Mouse (Mus musculus) hindbrain, embryonic 11.5 days (tissue): ENCODE data around the gene Ntn3. TPM values are rescaled to one million over a fixed set of nuclear protein-coding genes. Genes with fewer than 3 reads are reported as not detected.

Source experiments
- ATAC-seq: fragments of 200-750 bp; cut with Nextera tagmentation; 2 replicates; pipeline ENCODE4 v1.8.0; 2017; ENCODE audit warnings: mild to moderate bottlenecking, moderate TSS enrichment, moderate library complexity; ENCODE audit not compliant: low FRiP score
- DNase-seq: peaks from one replicate; pipeline ENCODE4 v3.0.0-alpha.2; 2015; ENCODE audit warnings: low spot score
- H3K27ac ChIP-seq: fragments of 300-500 bp; sonication (generic); 2 replicates; pipeline ENCODE4 v1.5.1; 2014; ENCODE audit warnings: mild to moderate bottlenecking, low read depth, low read length
- H3K27me3 ChIP-seq: fragments of 300-500 bp; sonication (generic); 2 replicates; pipeline ENCODE4 v1.6.1; 2014; ENCODE audit warnings: mild to moderate bottlenecking, low read length, moderate library complexity, mixed read lengths; ENCODE audit not compliant: control insufficient read depth, insufficient read depth
- H3K36me3 ChIP-seq: fragments of 300-500 bp; sonication (generic); 2 replicates; pipeline ENCODE4 v1.6.1; 2014; ENCODE audit warnings: mild to moderate bottlenecking, low read length, moderate library complexity, mixed read lengths; ENCODE audit not compliant: control insufficient read depth, insufficient read depth
- H3K4me1 ChIP-seq: fragments of 300-500 bp; sonication (generic); replicated peaks from 2 replicates; pipeline ENCODE4 v1.6.1; 2014; ENCODE audit warnings: low read length, mixed read lengths; ENCODE audit not compliant: control insufficient read depth, insufficient read depth
- H3K4me2 ChIP-seq: fragments of 300-500 bp; sonication (generic); replicated peaks from 2 replicates; pipeline ENCODE4 v1.6.1; 2014; ENCODE audit warnings: mild to moderate bottlenecking, low read depth, low read length
- H3K4me3 ChIP-seq: fragments of 300-500 bp; sonication (generic); 2 replicates; pipeline ENCODE4 v1.5.1; 2014; ENCODE audit warnings: low read depth, low read length
- H3K9ac ChIP-seq: fragments of 300-500 bp; sonication (generic); 2 replicates; pipeline ENCODE4 v1.6.1; 2014; ENCODE audit warnings: low read depth, low read length
- H3K9me3 ChIP-seq: fragments of 300-500 bp; sonication (generic); 2 replicates; pipeline ENCODE4 v1.6.1; 2016; ENCODE audit warnings: low read length; ENCODE audit not compliant: control insufficient read depth
- WGBS: fragments of 180-500 bp; shearing (Covaris S2); extraction: QIAGEN DNeasy Blood & Tissue Kit; methylation state at CpG from one replicate; pipeline ENCODE4 v1.1.7; 2014; 5-methylcytosine and 5-hydroxymethylcytosine counted together
- polyA plus RNA-seq: library from polyadenylated mRNA; unstranded; fragments of >200 nt; fragmentation: Nextera tagmentation; extraction: Ambion mirVana; gene quantifications from 2 replicates; pipeline ENCODE4 v1.2.1, GENCODE M21; 2014

Gene Ntn3
- polyA plus RNA-seq, 1 experiment from 2014 or later = 5.0 TPM

- Histone ChIP-seq H3K4me1 (no peaks in the 10 kb centered on the region), H3K9ac (no peak overlapping the region), H3K4me2 (no peak overlapping the region), H3K27ac (no peak overlapping the region), H3K4me3 (no peak overlapping the region), H3K36me3 (no peaks in the 10 kb centered on the region), H3K27me3 (no peaks in the 10 kb centered on the region), H3K9me3 (no peaks in the 10 kb centered on the region)
- ATAC-seq = no peak
- DNase-seq = no peak
- 78% methylated on average over 3 of the region's 3 CpGs for WGBS
Measured at GRCm38 (mm10) chr17:24154463-24154862, 54.9 kb downstream of the Ntn3 start.

Other genes with a start within 250 kb of the Ntn3 start
- not detected in 2 replicates for gene Prss30, start 229.0 kb downstream of the Ntn3 start, polyA plus RNA-seq
- gene Prss22, start 211.4 kb downstream of the Ntn3 start, polyA plus RNA-seq = 0.25 and 0.51 TPM in 2 replicates
- gene Prss27, start 171.4 kb downstream of the Ntn3 start, polyA plus RNA-seq = 0.19 TPM in 1 of 2 replicates, not detected in the other
- gene Kctd5, start 136.0 kb downstream of the Ntn3 start, polyA plus RNA-seq = 79.8 and 87.2 TPM in 2 replicates
- 46.5 and 61.7 TPM in 2 replicates for gene Pdpk1, start 58.6 kb downstream of the Ntn3 start, polyA plus RNA-seq
- gene Amdhd2, start 45.8 kb downstream of the Ntn3 start, polyA plus RNA-seq = 31.1 and 33.1 TPM in 2 replicates
- gene Atp6v0c, start 39.8 kb downstream of the Ntn3 start, polyA plus RNA-seq = 499 and 514 TPM in 2 replicates
- 6.2 and 6.3 TPM in 2 replicates for gene Tbc1d24, start 4.0 kb downstream of the Ntn3 start, polyA plus RNA-seq
- 16.2 and 17.8 TPM in 2 replicates for gene Tedc2, start 11.3 kb upstream of the Ntn3 start, polyA plus RNA-seq
- gene Ccnf, start 42.0 kb upstream of the Ntn3 start, polyA plus RNA-seq = 63.6 and 71.7 TPM in 2 replicates
- gene Abca17, start 141.5 kb upstream of the Ntn3 start, polyA plus RNA-seq = not detected in 2 replicates
- gene Abca3, start 142.4 kb upstream of the Ntn3 start, polyA plus RNA-seq = 11.8 and 14.1 TPM in 2 replicates
- gene Rnps1, start 205.0 kb upstream of the Ntn3 start, polyA plus RNA-seq = 360 and 364 TPM in 2 replicates
- 63.9 and 69.8 TPM in 2 replicates for gene Eci1, start 217.1 kb upstream of the Ntn3 start, polyA plus RNA-seq
- 2.6 and 3.2 TPM in 2 replicates for gene Dnase1l2, start 233.6 kb upstream of the Ntn3 start, polyA plus RNA-seq